Mouse (Mus musculus): ENCODE measurements around the gene Elmo3.

DNA sequence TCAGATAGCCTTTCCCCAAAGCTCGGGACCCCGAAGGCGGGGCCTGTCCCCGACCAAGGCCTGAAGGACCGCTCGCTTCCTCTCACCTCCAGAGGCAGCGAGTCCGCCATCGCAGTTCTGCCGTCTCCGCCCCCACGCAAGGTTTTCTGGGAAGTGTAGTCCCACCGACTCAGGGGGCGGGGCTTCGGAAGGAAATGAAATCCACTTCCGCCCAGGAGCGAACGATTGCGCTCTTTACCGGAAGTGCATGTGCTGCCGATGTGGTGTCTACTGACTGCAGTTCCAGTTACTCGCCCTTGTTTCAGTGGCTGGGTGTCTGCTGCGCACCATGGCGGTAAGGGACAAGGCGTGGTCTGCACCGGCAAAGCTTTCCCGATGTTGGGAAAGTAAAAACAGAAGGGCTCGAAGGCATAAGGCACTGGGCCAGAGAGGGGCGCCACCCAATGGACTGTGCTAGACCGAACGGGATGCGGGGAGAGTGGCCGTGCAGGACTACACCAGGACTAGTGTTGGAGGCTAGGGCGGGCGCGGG lies 20.8 kb downstream of the Elmo3 start, which contains the start of the genes Lrrc29 and Tmem208:
- peak; percentile 56 for TF ChIP-seq CTCF (IDR thresholded peaks at IDR 0.05; ENCODE audit: low read depth)
- TF ChIP-seq EP300 (IDR thresholded peaks at IDR 0.05; ENCODE audit: low read depth) = no peak
